Mouse (Mus musculus): ENCODE measurements around the gene Fam92b. TPM values are rescaled to one million over a fixed set of nuclear protein-coding genes. Genes with fewer than 3 reads are reported as not detected.

The Fam92b gene
- total and polyA plus RNA-seq, 2 experiments from 2014 or later, result 1.0 to 1.7 TPM

DNA sequence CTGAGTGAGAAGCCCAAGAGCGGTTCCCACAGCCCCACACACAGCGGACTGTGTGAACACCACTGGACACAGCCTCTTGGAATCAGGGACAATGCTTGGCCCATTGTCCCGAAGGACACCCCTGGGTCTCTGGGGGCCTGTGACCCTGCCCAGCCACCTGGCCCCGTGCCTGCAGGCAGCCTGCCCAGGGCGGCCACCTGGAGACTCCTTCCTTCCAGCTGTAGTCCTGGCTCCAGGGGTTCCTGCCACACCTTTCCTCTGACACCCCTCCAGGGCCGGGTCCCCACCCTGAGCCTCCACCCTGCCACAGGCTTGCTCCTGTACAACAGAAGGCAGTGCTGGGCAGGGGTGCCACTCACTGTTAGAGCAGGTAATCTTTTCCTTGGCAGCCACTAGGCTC is 11.2 kb upstream of the Fam92b start:
- Histone ChIP-seq H3K4me3 (ENCODE audit: low read depth, low read length) (no peak overlapping the region), H3K27me3 (ENCODE audit: insufficient read depth, low read length) (no peaks in the 10 kb centered on the region), H3K4me2 (ENCODE audit: low read depth, low read length, poor library complexity, severe bottlenecking) (no peak overlapping the region), H3K9me3 (ENCODE audit: low read length) (no peaks in the 10 kb centered on the region), H3K27ac (ENCODE audit: low read depth, low read length) (no peak overlapping the region), H3K36me3 (ENCODE audit: insufficient read depth, low read length) (no peaks in the 10 kb centered on the region), H3K4me1 (ENCODE audit: insufficient read depth, low read length) (peaks cover 12% of the 10 kb centered on the region), H3K9ac (replicated peaks; ENCODE audit: low read length, poor library complexity, severe bottlenecking) (no peak overlapping the region)
- WGBS, result 81% methylated on average over 6 of the region's 6 CpGs
- ATAC-seq (ENCODE audit: low FRiP score) (no peak), DNase-seq (ENCODE audit: low spot score) (no peak)
- no peak for TF ChIP-seq CTCF (IDR thresholded peaks at IDR 0.05)

DNA sequence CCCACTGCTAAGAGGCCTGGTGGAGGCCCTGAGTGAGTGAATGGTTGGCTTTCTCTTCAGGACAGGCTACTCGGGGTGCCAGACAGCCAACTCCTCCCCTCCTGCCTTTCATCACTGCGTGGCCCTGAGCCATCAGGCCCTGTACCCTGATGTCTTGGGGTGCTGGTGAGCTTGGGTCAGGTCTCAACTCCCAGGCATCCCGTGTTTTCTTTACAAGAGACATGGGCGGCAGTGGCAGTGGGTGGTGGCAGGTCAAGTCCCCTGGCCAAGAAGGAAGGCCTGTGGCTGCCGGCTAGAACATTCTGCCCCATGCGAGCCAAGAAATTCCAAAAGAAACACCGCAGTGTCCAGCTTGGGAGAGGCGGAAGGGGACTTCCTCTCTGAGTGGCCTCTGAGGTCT is 9.2 kb upstream of the Fam92b start:
- TF ChIP-seq CTCF (IDR thresholded peaks at IDR 0.05), result no peak
- 50% methylated on average over 8 of the region's 8 CpGs for WGBS
- Histone ChIP-seq H3K4me3 (ENCODE audit: low read depth, low read length) (no peak overlapping the region), H3K4me2 (ENCODE audit: low read depth, low read length, poor library complexity, severe bottlenecking) (no peak overlapping the region), H3K9ac (replicated peaks; ENCODE audit: low read length, poor library complexity, severe bottlenecking) (no peak overlapping the region), H3K9me3 (ENCODE audit: low read length) (no peaks in the 10 kb centered on the region), H3K27ac (ENCODE audit: low read depth, low read length) (no peak overlapping the region), H3K4me1 (ENCODE audit: insufficient read depth, low read length) (peaks cover 12% of the 10 kb centered on the region), H3K36me3 (ENCODE audit: insufficient read depth, low read length) (no peaks in the 10 kb centered on the region), H3K27me3 (ENCODE audit: insufficient read depth, low read length) (no peaks in the 10 kb centered on the region)
- ATAC-seq (ENCODE audit: low FRiP score), result no peak
- DNase-seq (ENCODE audit: low spot score), result peak; percentile 40

GRCm38 (mm10) chr8:120184850-120185792 is 7.9 kb upstream of the Fam92b start:
- Histone ChIP-seq H3K4me3 (ENCODE audit: low read depth, low read length) (no peak overlapping the region), H3K27ac (ENCODE audit: low read depth, low read length) (0 out of 2 replicates have a peak overlapping the region, but pooled peaks have one; percentile 26), H3K36me3 (ENCODE audit: insufficient read depth, low read length) (no peaks in the 10 kb centered on the region), H3K4me2 (ENCODE audit: low read depth, low read length, poor library complexity, severe bottlenecking) (peak overlapping the region; percentile 33; the same call in 1 of the 2 replicates), H3K4me1 (ENCODE audit: insufficient read depth, low read length) (peaks cover 10% of the 10 kb centered on the region), H3K27me3 (ENCODE audit: insufficient read depth, low read length) (no peaks in the 10 kb centered on the region), H3K9me3 (ENCODE audit: low read length) (no peaks in the 10 kb centered on the region), H3K9ac (replicated peaks; ENCODE audit: low read length, poor library complexity, severe bottlenecking) (no peak overlapping the region; the same call in 1 of the 2 replicates)
- no peak for TF ChIP-seq CTCF (IDR thresholded peaks at IDR 0.05)
- ATAC-seq (ENCODE audit: low FRiP score) (no peak), DNase-seq (ENCODE audit: low spot score) (peak; percentile 48)
- 24% methylated on average over 17 of the region's 17 CpGs for WGBS

DNA sequence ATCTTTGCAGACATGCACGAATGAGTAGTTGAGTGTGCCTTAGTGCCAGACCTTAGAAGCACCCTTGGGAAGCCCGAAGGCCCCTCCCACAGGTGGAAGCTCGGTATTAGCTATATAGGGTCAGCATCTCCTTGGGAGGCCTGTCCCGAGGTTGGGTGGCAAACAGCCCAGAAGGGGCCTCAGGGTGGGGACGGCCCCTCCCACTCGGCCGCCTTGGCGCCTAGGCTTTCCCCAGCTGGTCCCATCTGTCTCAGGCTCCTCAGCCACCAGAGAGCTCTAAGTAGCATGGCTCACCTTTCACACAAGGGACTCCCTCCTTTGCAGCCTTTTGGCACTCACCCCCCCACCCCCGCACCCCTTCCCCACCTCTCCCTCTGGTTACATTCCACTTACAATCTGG is 7.1 kb upstream of the Fam92b start:
- no peaks in the 10 kb centered on the region for H3K9me3 ChIP-seq (ENCODE audit: low read length)
- no peak overlapping the region for H3K9ac ChIP-seq (replicated peaks; ENCODE audit: low read length, poor library complexity, severe bottlenecking)
- no peak for TF ChIP-seq CTCF (IDR thresholded peaks at IDR 0.05)
- no peak overlapping the region for H3K4me2 ChIP-seq (ENCODE audit: low read depth, low read length, poor library complexity, severe bottlenecking)
- ATAC-seq (ENCODE audit: low FRiP score) (no peak), DNase-seq (ENCODE audit: low spot score) (no peak)
- no peaks in the 10 kb centered on the region for H3K36me3 ChIP-seq (ENCODE audit: insufficient read depth, low read length)
- no peaks in the 10 kb centered on the region for H3K27me3 ChIP-seq (ENCODE audit: insufficient read depth, low read length)
- 44% methylated on average over 9 of the region's 9 CpGs for WGBS
- H3K27ac ChIP-seq (ENCODE audit: low read depth, low read length), result no peak overlapping the region
- H3K4me3 ChIP-seq (ENCODE audit: low read depth, low read length), result no peak overlapping the region
- H3K4me1 ChIP-seq (ENCODE audit: insufficient read depth, low read length), result peaks cover 8% of the 10 kb centered on the region

DNA sequence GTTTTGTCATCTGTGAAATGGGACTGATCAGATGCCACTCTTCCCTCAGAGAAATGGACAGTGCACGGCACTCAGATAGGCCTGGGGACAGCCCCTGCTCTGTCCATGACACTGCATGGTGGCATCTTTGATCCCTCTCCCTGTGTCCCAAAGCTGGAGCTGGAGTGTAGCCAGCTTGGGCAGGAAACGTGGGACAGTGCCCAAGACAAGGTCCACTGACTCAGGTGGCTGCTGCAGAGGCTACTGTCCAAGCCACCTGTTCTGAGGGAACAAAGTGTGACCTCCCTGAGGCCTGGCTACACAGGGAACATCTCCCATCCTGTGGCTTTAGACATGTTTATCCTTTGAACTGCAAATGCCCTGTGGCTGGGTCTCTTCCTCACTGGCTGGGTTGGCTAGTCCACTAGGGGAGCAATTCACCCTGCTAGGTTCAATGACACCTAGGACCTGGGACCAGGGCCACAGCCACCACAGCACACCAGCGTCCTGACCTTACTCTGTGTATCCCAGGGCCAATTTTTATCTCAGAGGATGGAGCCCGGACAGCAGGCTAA is 4.7 kb upstream of the Fam92b start:
- Histone ChIP-seq H3K4me3 (ENCODE audit: low read depth, low read length) (no peak overlapping the region), H3K27ac (ENCODE audit: low read depth, low read length) (no peak overlapping the region), H3K4me2 (ENCODE audit: low read depth, low read length, poor library complexity, severe bottlenecking) (no peak overlapping the region), H3K4me1 (ENCODE audit: insufficient read depth, low read length) (peaks cover 20% of the 10 kb centered on the region), H3K9ac (replicated peaks; ENCODE audit: low read length, poor library complexity, severe bottlenecking) (no peak overlapping the region), H3K36me3 (ENCODE audit: insufficient read depth, low read length) (no peaks in the 10 kb centered on the region), H3K9me3 (ENCODE audit: low read length) (no peaks in the 10 kb centered on the region), H3K27me3 (ENCODE audit: insufficient read depth, low read length) (no peaks in the 10 kb centered on the region)
- 78% methylated on average over 4 of the region's 4 CpGs for WGBS
- ATAC-seq (ENCODE audit: low FRiP score) (no peak), DNase-seq (ENCODE audit: low spot score) (no peak)
- peak; percentile 31 for TF ChIP-seq CTCF (IDR thresholded peaks at IDR 0.05)

DNA sequence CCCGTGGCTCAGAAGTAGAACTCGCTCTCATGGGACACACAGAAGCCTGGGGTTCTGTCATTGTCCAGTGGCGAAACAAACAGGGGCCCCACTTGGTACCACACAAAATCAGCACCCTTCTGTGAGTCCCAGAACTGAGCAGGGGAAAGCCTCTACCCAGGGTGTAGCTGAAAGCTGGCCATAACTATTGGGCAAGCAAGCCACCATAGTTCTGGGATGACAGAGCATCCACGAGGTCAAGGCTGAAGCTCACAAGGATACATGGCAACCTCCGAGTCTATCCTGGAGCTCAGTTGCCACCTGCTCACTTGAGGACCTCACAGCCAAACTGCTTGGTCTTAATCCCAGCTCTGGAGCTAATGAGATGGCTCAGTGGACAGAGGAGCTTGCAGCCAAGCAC is 4.0 kb upstream of the Fam92b start:
- H3K9me3 ChIP-seq (ENCODE audit: low read length), result no peaks in the 10 kb centered on the region
- no peak overlapping the region for H3K4me2 ChIP-seq (ENCODE audit: low read depth, low read length, poor library complexity, severe bottlenecking)
- 87% methylated on average over 5 of the region's 5 CpGs for WGBS
- ATAC-seq (ENCODE audit: low FRiP score) (no peak), DNase-seq (ENCODE audit: low spot score) (no peak)
- no peak overlapping the region for H3K4me3 ChIP-seq (ENCODE audit: low read depth, low read length)
- no peak overlapping the region for H3K27ac ChIP-seq (ENCODE audit: low read depth, low read length)
- H3K27me3 ChIP-seq (ENCODE audit: insufficient read depth, low read length), result no peaks in the 10 kb centered on the region
- no peak overlapping the region for H3K9ac ChIP-seq (replicated peaks; ENCODE audit: low read length, poor library complexity, severe bottlenecking)
- H3K4me1 ChIP-seq (ENCODE audit: insufficient read depth, low read length), result peaks cover 26% of the 10 kb centered on the region
- no peak for TF ChIP-seq CTCF (IDR thresholded peaks at IDR 0.05)
- no peaks in the 10 kb centered on the region for H3K36me3 ChIP-seq (ENCODE audit: insufficient read depth, low read length)
